ENCODE assay signal across 9 mouse cellular contexts in the genomic region with DNA sequence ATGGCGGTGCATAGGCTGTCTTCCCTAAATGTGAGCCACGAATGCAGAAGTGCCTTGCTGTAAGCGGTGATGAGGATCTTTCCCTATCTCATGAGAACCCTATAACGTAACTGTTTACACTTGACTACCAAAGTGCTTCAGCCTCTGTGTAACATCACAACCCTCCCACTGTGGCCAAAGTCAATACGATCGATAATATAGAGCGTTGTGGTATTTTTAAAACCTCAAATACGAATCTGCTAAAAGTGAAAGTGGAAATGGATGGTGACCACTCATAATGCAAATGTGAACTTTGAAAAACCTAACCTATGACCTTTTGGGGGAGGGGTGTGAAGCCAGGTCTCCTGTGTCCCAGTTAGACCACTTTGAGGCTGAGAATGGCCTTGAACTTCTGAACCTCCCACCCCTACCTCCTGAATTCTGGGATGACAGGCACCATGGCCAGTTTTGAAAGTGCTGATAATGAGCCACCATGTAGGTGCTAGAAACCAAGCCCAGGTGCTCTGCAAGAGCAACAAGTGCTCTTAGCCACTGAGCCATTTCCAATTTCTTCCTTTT.
"Had no signal": no experiment of that assay in that cellular context is flagged by ENCODE, and none has a peak within 500 bp of the region (broad histone marks: within the 10 kb centered on the region; RNA-seq: fewer than 3 reads in every experiment).

No protein-coding gene starts in this region.

- DNase-seq: kidney, adult 2 months; kidney, postnatal 14 days; right cerebral cortex, postnatal 25 days; thymus, postnatal 25 days had no signal

- H3K4me3 ChIP-seq: kidney, embryonic 15.5 days; left cerebral cortex, adult 2 months; limb, embryonic 15.5 days; midbrain, embryonic 13.5 days had no signal

- H3K9me3 ChIP-seq: kidney, embryonic 15.5 days; limb, embryonic 15.5 days; midbrain, embryonic 13.5 days had no signal

- H3K9ac ChIP-seq: kidney, embryonic 15.5 days; limb, embryonic 15.5 days; midbrain, embryonic 13.5 days had no signal

- H3K27me3 ChIP-seq: kidney, embryonic 15.5 days; limb, embryonic 15.5 days; midbrain, embryonic 13.5 days had no signal

- H3K27ac ChIP-seq: kidney, embryonic 15.5 days; left cerebral cortex, adult 2 months; limb, embryonic 15.5 days; midbrain, embryonic 13.5 days had no signal

- H3K36me3 ChIP-seq: kidney, embryonic 15.5 days; limb, embryonic 15.5 days; midbrain, embryonic 13.5 days had no signal

- ATAC-seq: intestine, embryonic 16.5 days; midbrain, embryonic 13.5 days had no signal

- H3K4me2 ChIP-seq: kidney, embryonic 15.5 days; limb, embryonic 15.5 days; midbrain, embryonic 13.5 days had no signal
